Mouse (Mus musculus) embryo, embryonic 10.5 days (tissue): ENCODE data around the gene Gm20388.

Source experiments
- DNase-seq: peaks from one replicate; pipeline ENCODE4 v3.0.0-alpha.2; 2015; ENCODE audit warnings: low spot score

Gm20388 gene

GRCm38 (mm10) chr8:120607885-120608284 is 697.2 kb downstream of the Gm20388 start:
- DNase-seq: peak; percentile 88

- no peak for DNase-seq
Measured at GRCm38 (mm10) chr8:120610824-120611223, 700.2 kb downstream of the Gm20388 start.

- no peak for DNase-seq
Measured at GRCm38 (mm10) chr8:120614491-120614890, 703.9 kb downstream of the Gm20388 start.

- peak; percentile 64 for DNase-seq
Measured at GRCm38 (mm10) chr8:120616663-120617626, 706.3 kb downstream of the Gm20388 start.

GRCm38 (mm10) chr8:120618110-120618509 is 707.5 kb downstream of the Gm20388 start:
- DNase-seq: peak; percentile 95

GRCm38 (mm10) chr8:120619235-120620180 is 708.9 kb downstream of the Gm20388 start:
- DNase-seq: no peak

- DNase-seq: no peak
Measured at GRCm38 (mm10) chr8:120620441-120620840, 709.8 kb downstream of the Gm20388 start.

GRCm38 (mm10) chr8:120622161-120622560 is 711.5 kb downstream of the Gm20388 start:
- DNase-seq: no peak

- DNase-seq: no peak
Measured at GRCm38 (mm10) chr8:120623608-120624007, 713.0 kb downstream of the Gm20388 start.

- no peak for DNase-seq
Measured at GRCm38 (mm10) chr8:120626461-120626860, 715.8 kb downstream of the Gm20388 start.

GRCm38 (mm10) chr8:120627298-120627697 is 716.7 kb downstream of the Gm20388 start:
- no peak for DNase-seq

GRCm38 (mm10) chr8:120630031-120630430 is 719.4 kb downstream of the Gm20388 start:
- no peak for DNase-seq

GRCm38 (mm10) chr8:120630848-120631247 is 720.2 kb downstream of the Gm20388 start:
- no peak for DNase-seq

GRCm38 (mm10) chr8:120631441-120632375 is 721.1 kb downstream of the Gm20388 start:
- DNase-seq: no peak

- DNase-seq: no peak
Measured at GRCm38 (mm10) chr8:120632969-120633664, 722.5 kb downstream of the Gm20388 start.

- DNase-seq: peak; percentile 27
Measured at GRCm38 (mm10) chr8:120633665-120634271, 723.1 kb downstream of the Gm20388 start.

- peak; percentile 54 for DNase-seq
Measured at GRCm38 (mm10) chr8:120634329-120634839, 723.7 kb downstream of the Gm20388 start.

- no peak for DNase-seq
Measured at GRCm38 (mm10) chr8:120641245-120641644, 730.6 kb downstream of the Gm20388 start.

GRCm38 (mm10) chr8:120642031-120642662 is 731.5 kb downstream of the Gm20388 start:
- no peak for DNase-seq
